Mouse (Mus musculus): ENCODE measurements around the gene Dhrs7c. TPM values are rescaled to one million over a fixed set of nuclear protein-coding genes. Genes with fewer than 3 reads are reported as not detected.

Gene Dhrs7c
- total and polyA plus RNA-seq, 3 experiments: not detected

DNA sequence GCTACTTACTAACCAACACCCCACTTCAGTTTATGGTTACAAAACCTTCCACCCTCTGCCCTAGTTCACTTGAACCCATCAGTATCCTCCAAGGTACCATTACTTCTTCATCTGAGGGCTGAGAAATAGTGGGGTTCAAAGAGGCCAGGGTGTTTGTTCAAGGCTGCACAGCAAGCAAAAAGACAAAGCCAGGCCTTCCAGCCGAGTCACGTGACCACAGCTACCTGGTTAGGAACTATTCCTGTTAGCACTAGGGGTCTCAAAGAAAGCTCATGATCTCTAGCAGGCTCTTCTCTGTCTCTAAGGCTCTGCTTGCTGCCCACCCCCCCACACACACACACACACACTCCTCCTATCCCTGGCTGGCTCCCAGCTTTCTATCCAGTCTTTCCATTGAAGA is 26.3 kb upstream of the Dhrs7c start:
- TF ChIP-seq USF1 (IDR thresholded peaks at IDR 0.05; ENCODE audit: low read depth, low read length): peak; percentile 52
- peak; percentile 51; the same call in 1 of the 2 replicates for TF ChIP-seq USF2 (conservative IDR thresholded peaks at IDR 0.05; ENCODE audit: low read depth, low read length)
- no peak for TF ChIP-seq NELFE (IDR thresholded peaks at IDR 0.05; ENCODE audit: low read depth, low read length)
- no peak overlapping the region for H3K9ac ChIP-seq (ENCODE audit: insufficient read depth, low read depth)
- no peaks in the 10 kb centered on the region for H3K9me3 ChIP-seq (replicated peaks; ENCODE audit: low read length)
- H3K4me2 ChIP-seq (ENCODE audit: insufficient read depth, low read depth, poor library complexity, severe bottlenecking): no peak overlapping the region
- H3K79me2 ChIP-seq (replicated peaks; ENCODE audit: control insufficient read depth, extremely low read depth, insufficient read depth, poor library complexity, severe bottlenecking): no peaks in the 10 kb centered on the region
- H3K36me3 ChIP-seq (replicated peaks in 1 of 2; ENCODE audit: control insufficient read depth in 1 of 2, insufficient read depth in 1 of 2, low read length in 1 of 2): no peaks in the 10 kb centered on the region
- no peak for DNase-seq (ENCODE audit: extremely low read depth)
- H3K27me3 ChIP-seq (replicated peaks): no peaks in the 10 kb centered on the region
- in situ Hi-C loops (cut with MboI; ENCODE audit: low pct_ligation_motif_present, low pct_unique_long_range_greater_than_20kb, low sequenced_read_pairs): no loop called here
- no peak overlapping the region for H3K27ac ChIP-seq (ENCODE audit: insufficient read depth, low read depth)
- no peak overlapping the region for H3K4me3 ChIP-seq (replicated peaks in 1 of 3; ENCODE audit: low read depth in 2 of 3, low read length in 2 of 3, poor library complexity in 1 of 3)
- dilution Hi-C loops (cut with MboI; ENCODE audit: extremely low pct_ligation_motif_present, extremely low pct_unique_long_range_greater_than_20kb, low sequenced_read_pairs): no loop called here
- H3K4me1 ChIP-seq (ENCODE audit: control insufficient read depth in 1 of 2, insufficient read depth in 2 of 2): peaks cover 0 to 20% of the 10 kb centered on the region in 2 experiments; a peak in 2 of 4 replicates

DNA sequence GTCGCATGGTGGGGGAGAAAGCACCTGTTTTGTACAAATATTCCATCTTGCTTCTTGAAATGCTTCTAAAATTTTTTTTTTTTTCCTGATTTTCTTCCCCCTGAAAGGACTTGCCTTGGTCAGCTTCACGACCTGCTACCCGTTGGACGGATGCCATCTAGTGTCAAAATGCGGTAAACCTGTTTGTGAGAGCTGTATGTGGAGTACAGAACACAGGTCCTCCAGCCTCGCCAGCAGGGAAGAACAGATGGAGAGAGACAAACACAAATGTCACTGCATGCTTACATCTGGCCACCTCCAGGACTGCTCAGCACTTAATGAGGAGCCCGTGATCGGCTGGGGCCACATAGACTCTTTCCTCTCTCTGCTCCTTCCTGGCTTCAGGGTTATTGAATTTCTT is 25.4 kb upstream of the Dhrs7c start:
- H3K9ac ChIP-seq (ENCODE audit: insufficient read depth, low read depth): no peak overlapping the region
- H3K79me2 ChIP-seq (replicated peaks; ENCODE audit: control insufficient read depth, extremely low read depth, insufficient read depth, poor library complexity, severe bottlenecking): no peaks in the 10 kb centered on the region
- peaks cover 0 to 20% of the 10 kb centered on the region in 2 experiments; a peak in 2 of 4 replicates for H3K4me1 ChIP-seq (ENCODE audit: control insufficient read depth in 1 of 2, insufficient read depth in 2 of 2)
- TF ChIP-seq MAX (IDR thresholded peaks at IDR 0.05; ENCODE audit: low read length): no peak
- TF ChIP-seq ZC3H11A (IDR thresholded peaks at IDR 0.05; ENCODE audit: low read depth, low read length): peak; percentile 45; the same call in 1 of the 2 replicates
- TF ChIP-seq CTCF (conservative IDR thresholded peaks at IDR 0.05 in 1 of 2, IDR thresholded peaks at IDR 0.05 in 1 of 2; ENCODE audit: low read depth in 2 of 2, low read length in 2 of 2): peak in 1 of 2 experiments; percentile 97; a peak in 3 of 4 replicates
- TF ChIP-seq EP300 (IDR thresholded peaks at IDR 0.05; ENCODE audit: low read length): no peak
- TF ChIP-seq NELFE (IDR thresholded peaks at IDR 0.05; ENCODE audit: low read depth, low read length): peak; percentile 45; the same call in 1 of the 2 replicates
- TF ChIP-seq GABPA (IDR thresholded peaks at IDR 0.05; ENCODE audit: insufficient replicate concordance, low read depth, low read length): no peak
- peak; percentile 91 for TF ChIP-seq SMC3 (IDR thresholded peaks at IDR 0.05; ENCODE audit: low read depth, low read length)
- no peak for TF ChIP-seq CHD1 (IDR thresholded peaks at IDR 0.05; ENCODE audit: low read depth, low read length)
- peak; percentile 89 for TF ChIP-seq ZNF384 (IDR thresholded peaks at IDR 0.05; ENCODE audit: low read depth, low read length)
- H3K4me3 ChIP-seq (replicated peaks in 1 of 3; ENCODE audit: low read depth in 2 of 3, low read length in 2 of 3, poor library complexity in 1 of 3): no peak overlapping the region
- H3K27me3 ChIP-seq (replicated peaks): no peaks in the 10 kb centered on the region
- dilution Hi-C loops (cut with MboI; ENCODE audit: extremely low pct_ligation_motif_present, extremely low pct_unique_long_range_greater_than_20kb, low sequenced_read_pairs) (no loop called here), in situ Hi-C loops (cut with MboI; ENCODE audit: low pct_ligation_motif_present, low pct_unique_long_range_greater_than_20kb, low sequenced_read_pairs) (no loop called here)
- peak; percentile 79 for DNase-seq (ENCODE audit: extremely low read depth)
- H3K36me3 ChIP-seq (replicated peaks in 1 of 2; ENCODE audit: control insufficient read depth in 1 of 2, insufficient read depth in 1 of 2, low read length in 1 of 2): no peaks in the 10 kb centered on the region
- H3K27ac ChIP-seq (ENCODE audit: insufficient read depth, low read depth): no peak overlapping the region
- no peak overlapping the region for H3K4me2 ChIP-seq (ENCODE audit: insufficient read depth, low read depth, poor library complexity, severe bottlenecking)
- H3K9me3 ChIP-seq (replicated peaks; ENCODE audit: low read length): no peaks in the 10 kb centered on the region

DNA sequence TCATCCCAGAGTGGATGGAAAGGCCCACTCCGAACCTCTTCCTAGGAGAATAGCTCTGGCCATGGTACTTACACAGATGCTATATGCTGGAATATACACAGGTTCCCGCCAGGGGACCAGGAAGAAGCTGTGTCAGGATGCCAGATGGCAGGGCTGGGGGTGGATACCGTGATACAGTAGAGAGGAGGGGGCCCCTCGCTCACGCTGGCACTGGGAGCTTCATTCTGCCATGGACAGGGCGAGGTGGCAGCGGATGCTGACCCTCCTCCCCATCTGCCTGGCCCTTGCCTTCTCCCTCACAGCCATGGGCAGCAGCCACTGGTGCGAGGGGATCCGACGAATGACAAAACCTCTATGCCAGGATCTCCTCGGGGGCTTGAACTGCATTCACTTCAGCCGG is 23.6 kb upstream of the Dhrs7c start, which contains the start of gene Gsg1l2:
Gene Gsg1l2 (plus strand): TSS at position 230 of the 400 bp plus-strand sequence.
- in situ Hi-C loops (cut with MboI; ENCODE audit: low pct_ligation_motif_present, low pct_unique_long_range_greater_than_20kb, low sequenced_read_pairs): no loop called here
- dilution Hi-C loops (cut with MboI; ENCODE audit: extremely low pct_ligation_motif_present, extremely low pct_unique_long_range_greater_than_20kb, low sequenced_read_pairs): no loop called here
- H3K36me3 ChIP-seq (replicated peaks in 1 of 2; ENCODE audit: control insufficient read depth in 1 of 2, insufficient read depth in 1 of 2, low read length in 1 of 2): no peaks in the 10 kb centered on the region

More for the DNA sequence above, 23.6 kb upstream of the Dhrs7c start, which contains the start of gene Gsg1l2:
- no peak within 1 kb of the TSS for H3K9ac ChIP-seq (ENCODE audit: insufficient read depth, low read depth)
- no peak for DNase-seq (ENCODE audit: extremely low read depth)
- TF ChIP-seq CTCF (conservative IDR thresholded peaks at IDR 0.05 in 1 of 2, IDR thresholded peaks at IDR 0.05 in 1 of 2; ENCODE audit: low read depth in 2 of 2, low read length in 2 of 2) (no peak), KAT2A (IDR thresholded peaks at IDR 0.05; ENCODE audit: insufficient replicate concordance, low read length) (no peak), NRF1 (IDR thresholded peaks at IDR 0.05; ENCODE audit: low read depth, low read length) (no peak), HCFC1 (IDR thresholded peaks at IDR 0.05; ENCODE audit: low read depth, low read length) (no peak), TCF12 (IDR thresholded peaks at IDR 0.05; ENCODE audit: low read depth, low read length) (no peak), ZKSCAN1 (IDR thresholded peaks at IDR 0.05; ENCODE audit: borderline replicate concordance, low read depth, low read length) (no peak), EP300 (IDR thresholded peaks at IDR 0.05; ENCODE audit: low read length) (no peak), ELF1 (IDR thresholded peaks at IDR 0.05; ENCODE audit: low read depth, low read length) (no peak), JUND (conservative IDR thresholded peaks at IDR 0.05; ENCODE audit: low read depth, low read length) (no peak), NELFE (IDR thresholded peaks at IDR 0.05; ENCODE audit: low read depth, low read length) (no peak), MAZ (IDR thresholded peaks at IDR 0.05; ENCODE audit: low read depth, low read length) (no peak), PAX5 (IDR thresholded peaks at IDR 0.05; ENCODE audit: low read length) (no peak)
- H3K4me1 ChIP-seq (ENCODE audit: control insufficient read depth in 1 of 2, insufficient read depth in 2 of 2): peaks cover 0 to 13% of the 10 kb centered on the region in 2 experiments; a peak in 2 of 4 replicates
- no peaks in the 10 kb centered on the region for H3K27me3 ChIP-seq (replicated peaks)
- H3K27ac ChIP-seq (ENCODE audit: insufficient read depth, low read depth): no peak within 1 kb of the TSS
- H3K4me3 ChIP-seq (replicated peaks in 1 of 3; ENCODE audit: low read depth in 2 of 3, low read length in 2 of 3, poor library complexity in 1 of 3): no peak within 1 kb of the TSS
- no peaks in the 10 kb centered on the region for H3K79me2 ChIP-seq (replicated peaks; ENCODE audit: control insufficient read depth, extremely low read depth, insufficient read depth, poor library complexity, severe bottlenecking)
- H3K4me2 ChIP-seq (ENCODE audit: insufficient read depth, low read depth, poor library complexity, severe bottlenecking): no peak within 1 kb of the TSS
- H3K9me3 ChIP-seq (replicated peaks; ENCODE audit: low read length): no peaks in the 10 kb centered on the region
